Mouse (Mus musculus): ENCODE measurements around the gene Tbk1.

Tbk1 gene

GRCm38 (mm10) chr10:121587371-121587840, 819 bp upstream of the Tbk1 start:
- DNase-seq (ENCODE audit: low spot score): no peak

- DNase-seq (ENCODE audit: low spot score): peak; percentile 14
Measured at GRCm38 (mm10) chr10:121585791-121586642, 570 bp downstream of the Tbk1 start.

- DNase-seq (ENCODE audit: low spot score): no peak
Measured at GRCm38 (mm10) chr10:121585056-121585790, 1.4 kb downstream of the Tbk1 start.

GRCm38 (mm10) chr10:121584033-121584432, 2.6 kb downstream of the Tbk1 start:
- DNase-seq (ENCODE audit: low spot score): no peak

- no peak for DNase-seq (ENCODE audit: low spot score)
Measured at GRCm38 (mm10) chr10:121583016-121583415, 3.6 kb downstream of the Tbk1 start.

- DNase-seq (ENCODE audit: low spot score): no peak
Measured at GRCm38 (mm10) chr10:121582287-121582686, 4.3 kb downstream of the Tbk1 start.

GRCm38 (mm10) chr10:121581405-121581804, 5.2 kb downstream of the Tbk1 start:
- no peak for DNase-seq (ENCODE audit: low spot score)

GRCm38 (mm10) chr10:121580381-121580780, 6.2 kb downstream of the Tbk1 start:
- DNase-seq (ENCODE audit: low spot score): no peak

GRCm38 (mm10) chr10:121576372-121576771, 10.2 kb downstream of the Tbk1 start:
- DNase-seq (ENCODE audit: low spot score): no peak

GRCm38 (mm10) chr10:121571511-121572147, 15.0 kb downstream of the Tbk1 start:
- DNase-seq (ENCODE audit: low spot score): no peak

- no peak for DNase-seq (ENCODE audit: low spot score)
Measured at GRCm38 (mm10) chr10:121571031-121571430, 15.6 kb downstream of the Tbk1 start.

GRCm38 (mm10) chr10:121569796-121570195, 16.8 kb downstream of the Tbk1 start:
- no peak for DNase-seq (ENCODE audit: low spot score)

- no peak for DNase-seq (ENCODE audit: low spot score)
Measured at GRCm38 (mm10) chr10:121569001-121569589, 17.5 kb downstream of the Tbk1 start.

GRCm38 (mm10) chr10:121568534-121568933, 18.1 kb downstream of the Tbk1 start:
- no peak for DNase-seq (ENCODE audit: low spot score)

- no peak for DNase-seq (ENCODE audit: low spot score)
Measured at GRCm38 (mm10) chr10:121568026-121568425, 18.6 kb downstream of the Tbk1 start.

GRCm38 (mm10) chr10:121564447-121564846, 22.1 kb downstream of the Tbk1 start:
- DNase-seq (ENCODE audit: low spot score): no peak

GRCm38 (mm10) chr10:121558231-121558630, 28.4 kb downstream of the Tbk1 start:
- no peak for DNase-seq (ENCODE audit: low spot score)

GRCm38 (mm10) chr10:121556263-121556662, 30.3 kb downstream of the Tbk1 start:
- no peak for DNase-seq (ENCODE audit: low spot score)

GRCm38 (mm10) chr10:121550334-121550733, 36.3 kb downstream of the Tbk1 start:
- DNase-seq (ENCODE audit: low spot score): no peak

- no peak for DNase-seq (ENCODE audit: low spot score)
Measured at GRCm38 (mm10) chr10:121549670-121550069, 36.9 kb downstream of the Tbk1 start.

- DNase-seq (ENCODE audit: low spot score): no peak
Measured at GRCm38 (mm10) chr10:121547162-121547561, 39.4 kb downstream of the Tbk1 start.

- no peak for DNase-seq (ENCODE audit: low spot score)
Measured at GRCm38 (mm10) chr10:121543577-121543976, 43.0 kb downstream of the Tbk1 start.
